In genomic region chr8:69790773-69791367, GRCm38 (mm10) we compare ENCODE assay signal across 8 mouse cellular contexts. TPM values are rescaled to one million over a fixed set of nuclear protein-coding genes. Genes with fewer than 3 reads are reported as not detected.
DNase-seq lines count a peak whose midpoint lies in the region; ATAC-seq lines count a peak whose summit lies in the region.

Gene Atp13a1 (plus strand): TSS chr8:69791163.
Gene Zfp866 (minus strand): TSS chr8:69791178.

- H3K4me2 ChIP-seq in embryonic facial prominence, embryonic 14.5 days (ENCODE audit: low read depth, low read length), result peak within 1 kb of the TSS; percentile 76
- peak within 1 kb of the TSS; percentile 79 for H3K4me2 ChIP-seq in kidney, embryonic 14.5 days (replicated peaks; ENCODE audit: low read depth, low read length)
- peak within 1 kb of the TSS; percentile 68 for H3K4me2 ChIP-seq in limb, embryonic 15.5 days

- H3K4me1 ChIP-seq in embryonic facial prominence, embryonic 14.5 days (ENCODE audit: control insufficient read depth, insufficient read depth, low read length), result peaks cover 17% of the 10 kb centered on the region
- H3K4me1 ChIP-seq in kidney, embryonic 14.5 days (ENCODE audit: control insufficient read depth, insufficient read depth, low read length), result peaks cover 12% of the 10 kb centered on the region
- H3K4me1 ChIP-seq in limb, embryonic 15.5 days, result peaks cover 17% of the 10 kb centered on the region

- no peaks in the 10 kb centered on the region for H3K9me3 ChIP-seq in embryonic facial prominence, embryonic 14.5 days (ENCODE audit: control insufficient read depth, low read length)
- no peaks in the 10 kb centered on the region for H3K9me3 ChIP-seq in kidney, embryonic 14.5 days (ENCODE audit: control insufficient read depth, low read length)
- H3K9me3 ChIP-seq in limb, embryonic 15.5 days, result no peaks in the 10 kb centered on the region

- peak within 1 kb of the TSS; percentile 89 for H3K27ac ChIP-seq in embryonic facial prominence, embryonic 14.5 days (replicated peaks; ENCODE audit: low read depth, low read length)
- peak within 1 kb of the TSS; percentile 84 for H3K27ac ChIP-seq in kidney, embryonic 14.5 days (ENCODE audit: low read depth, low read length)
- peak within 1 kb of the TSS; percentile 94 for H3K27ac ChIP-seq in limb, embryonic 15.5 days

- peak; percentile 92 for DNase-seq in 416B (ENCODE audit: low read depth)
- DNase-seq in adrenal gland, postnatal 4 days (ENCODE audit: low spot score in 2 of 2), result peak; percentile 71 to 82
- peak; percentile 95 for DNase-seq in embryonic facial prominence, embryonic 14.5 days (ENCODE audit: low spot score)
- DNase-seq in heart, adult 9 months (ENCODE audit: low spot score in 2 of 2), result peak; percentile 83 to 88
- peak; percentile 62 to 74 for DNase-seq in monocyte, adult 2 months (ENCODE audit: low read depth in 1 of 2, low spot score in 2 of 2)
- peak; percentile 90 to 92 for DNase-seq in spleen, postnatal 36 days (ENCODE audit: low spot score in 2 of 2)

- H3K36me3 ChIP-seq in embryonic facial prominence, embryonic 14.5 days (ENCODE audit: control insufficient read depth, insufficient read depth, low read length), result peaks cover 28% of the 10 kb centered on the region
- H3K36me3 ChIP-seq in kidney, embryonic 14.5 days (ENCODE audit: control insufficient read depth, insufficient read depth, low read length), result peaks cover 27% of the 10 kb centered on the region
- peaks cover 24% of the 10 kb centered on the region for H3K36me3 ChIP-seq in limb, embryonic 15.5 days

- peak; percentile 97 for ATAC-seq in embryonic facial prominence, embryonic 14.5 days (ENCODE audit: low read depth)
- peak; percentile 94 for ATAC-seq in kidney, embryonic 14.5 days (ENCODE audit: low FRiP score, low TSS enrichment)
- ATAC-seq in limb, embryonic 15.5 days (ENCODE audit: insufficient number of reproducible peaks, low FRiP score, low TSS enrichment, low read depth), result peak; percentile 87

- peak within 1 kb of the TSS; percentile 100 for H3K4me3 ChIP-seq in embryonic facial prominence, embryonic 14.5 days (ENCODE audit: low read depth, low read length)
- H3K4me3 ChIP-seq in kidney, embryonic 14.5 days (ENCODE audit: low read length), result peak within 1 kb of the TSS; percentile 99
- H3K4me3 ChIP-seq in limb, embryonic 15.5 days, result peak within 1 kb of the TSS; percentile 79

- no peaks in the 10 kb centered on the region for H3K27me3 ChIP-seq in embryonic facial prominence, embryonic 14.5 days (replicated peaks; ENCODE audit: control insufficient read depth, insufficient read depth, low read length)
- H3K27me3 ChIP-seq in kidney, embryonic 14.5 days (ENCODE audit: control insufficient read depth, insufficient read depth, low read length), result no peaks in the 10 kb centered on the region
- no peaks in the 10 kb centered on the region for H3K27me3 ChIP-seq in limb, embryonic 15.5 days

- WGBS in embryonic facial prominence, embryonic 14.5 days, result 1% methylated on average over 37 of the region's 38 CpGs
- under 1% methylated on average over 38 of the region's 38 CpGs for WGBS in kidney, embryonic 14.5 days
- under 1% methylated on average over 35 of the region's 38 CpGs for WGBS in limb, embryonic 15.5 days

- peak within 1 kb of the TSS; percentile 94 for H3K9ac ChIP-seq in embryonic facial prominence, embryonic 14.5 days (ENCODE audit: low read depth, low read length)
- peak within 1 kb of the TSS; percentile 96 for H3K9ac ChIP-seq in kidney, embryonic 14.5 days (ENCODE audit: low read depth, low read length)
- H3K9ac ChIP-seq in limb, embryonic 15.5 days, result peak within 1 kb of the TSS; percentile 88

RNA-seq across cellular contexts. Expression of gene Atp13a1, which starts in this region (rescaled TPM):
- total RNA-seq in adrenal gland, postnatal 4 days (2021), result 10 to 100 TPM; 41.0 to 44.7 TPM
- 41.8 and 42.9 TPM in 2 replicates for polyA plus RNA-seq in embryonic facial prominence, embryonic 14.5 days (2014; fragmentation: Nextera tagmentation; extraction: Ambion mirVana)
- polyA plus RNA-seq in kidney, embryonic 14.5 days (2014; fragmentation: Nextera tagmentation; extraction: Ambion mirVana), result 38.5 and 53.4 TPM in 2 replicates
- 48.7 and 50.0 TPM in 2 replicates for polyA plus RNA-seq in limb, embryonic 15.5 days (2015; fragmentation: Nextera tagmentation; extraction: Ambion mirVana)

RNA-seq across cellular contexts. Expression of gene Zfp866, which starts in this region (rescaled TPM):
- total RNA-seq in adrenal gland, postnatal 4 days (2021), result 10 to 100 TPM; 31.4 to 34.4 TPM
- polyA plus RNA-seq in embryonic facial prominence, embryonic 14.5 days (2014; fragmentation: Nextera tagmentation; extraction: Ambion mirVana), result 26.0 and 29.9 TPM in 2 replicates
- 26.2 and 35.8 TPM in 2 replicates for polyA plus RNA-seq in kidney, embryonic 14.5 days (2014; fragmentation: Nextera tagmentation; extraction: Ambion mirVana)
- 27.3 and 28.9 TPM in 2 replicates for polyA plus RNA-seq in limb, embryonic 15.5 days (2015; fragmentation: Nextera tagmentation; extraction: Ambion mirVana)

Comparison
In these comparisons a context has a peak if more than half of its experiments do, and no peak if none do; other contexts are left out.
1. Peak in every context shown above with its lines: DNase-seq, ATAC-seq, H3K4me3 ChIP-seq and H3K27ac ChIP-seq.